Mouse (Mus musculus) central nervous system, embryonic 14 days (tissue): ENCODE measurements around the gene Cstf1. TPM values are rescaled to one million over a fixed set of nuclear protein-coding genes. Genes with fewer than 3 reads are reported as not detected.

Experiments used
- polyA plus RNA-seq: library from polyadenylated mRNA; depleted of rRNA; stranded (reverse); fragments of >200 nt; gene quantifications from 2 replicates; pipeline ENCODE4 v1.2.3, GENCODE M21; 2012; rRNA removed

The Cstf1 gene
- 40.4 and 43.0 TPM in 2 replicates for polyA plus RNA-seq

DNA sequence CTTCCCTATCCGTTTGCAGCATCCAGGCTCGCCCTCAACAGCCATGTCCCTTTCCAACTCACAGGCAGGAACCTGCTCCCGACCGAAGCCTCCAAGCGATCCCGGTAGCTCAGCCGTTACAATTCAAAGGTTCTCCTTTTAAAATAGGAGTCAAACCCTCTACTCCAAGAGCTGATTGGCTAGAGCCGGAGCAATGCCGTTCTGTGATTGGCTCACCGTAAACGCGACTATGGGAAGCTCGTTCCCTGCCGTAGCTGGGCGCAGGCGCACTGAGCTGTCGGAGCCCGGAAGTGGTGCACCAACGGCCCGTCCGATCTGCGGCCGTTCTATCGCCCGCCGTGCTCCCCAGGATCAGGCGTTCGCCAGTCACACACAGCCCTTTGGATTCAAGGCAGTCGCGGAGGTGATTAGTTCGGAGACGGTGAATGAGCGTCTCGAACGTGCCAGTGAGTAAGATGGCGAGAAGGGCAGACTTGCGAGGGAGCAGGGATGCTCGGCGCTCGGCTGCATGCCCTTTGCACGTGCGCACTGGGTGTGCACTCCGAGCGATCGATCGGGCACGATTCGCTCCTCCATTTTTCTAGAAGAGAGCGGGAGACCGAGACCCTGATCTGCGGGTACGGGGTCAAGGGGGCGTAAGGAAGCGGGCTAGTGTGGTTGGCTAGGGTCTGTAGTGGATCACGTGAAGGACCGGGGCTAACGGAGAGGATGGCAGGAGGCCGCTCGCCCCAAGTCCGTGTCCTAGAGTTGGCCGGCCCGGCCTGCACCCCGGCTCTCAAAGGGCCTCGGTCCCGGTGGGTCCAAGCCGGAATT, at the start of gene Cstf1, which contains the start of gene Aurka:
Cstf1 (plus strand) TSS at position 271 of the 813 bp plus-strand sequence.
Aurka (minus strand) TSS at position 125 of the 813 bp plus-strand sequence.

DNA sequence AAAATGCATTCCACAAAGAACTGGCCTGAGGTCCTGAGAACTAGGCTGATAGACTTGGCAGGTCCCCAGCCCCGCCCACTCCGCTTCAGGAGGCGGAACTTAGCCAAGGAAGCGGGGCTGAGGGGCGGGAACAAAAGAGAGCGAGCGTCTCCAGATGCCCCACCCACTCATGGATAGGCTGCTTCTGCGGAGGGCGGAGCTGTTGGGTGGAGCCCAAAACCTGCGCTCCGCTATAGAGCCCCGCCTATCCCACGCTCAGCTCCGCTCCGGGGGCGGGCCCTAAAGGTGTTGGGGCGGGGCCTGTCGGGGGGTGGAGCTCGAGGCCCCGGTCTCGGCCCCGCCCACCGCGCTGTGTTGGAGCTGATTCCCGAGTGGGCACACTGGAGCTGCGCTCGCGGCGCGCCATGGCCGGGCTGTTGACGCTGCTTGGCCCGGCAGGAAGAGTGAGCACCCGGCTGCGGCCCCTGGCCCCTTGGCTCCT, 25.2 kb upstream of the Cstf1 start, which contains the start of gene Fam210b:
Fam210b (plus strand) TSS at position 308 of the 481 bp plus-strand sequence.

DNA sequence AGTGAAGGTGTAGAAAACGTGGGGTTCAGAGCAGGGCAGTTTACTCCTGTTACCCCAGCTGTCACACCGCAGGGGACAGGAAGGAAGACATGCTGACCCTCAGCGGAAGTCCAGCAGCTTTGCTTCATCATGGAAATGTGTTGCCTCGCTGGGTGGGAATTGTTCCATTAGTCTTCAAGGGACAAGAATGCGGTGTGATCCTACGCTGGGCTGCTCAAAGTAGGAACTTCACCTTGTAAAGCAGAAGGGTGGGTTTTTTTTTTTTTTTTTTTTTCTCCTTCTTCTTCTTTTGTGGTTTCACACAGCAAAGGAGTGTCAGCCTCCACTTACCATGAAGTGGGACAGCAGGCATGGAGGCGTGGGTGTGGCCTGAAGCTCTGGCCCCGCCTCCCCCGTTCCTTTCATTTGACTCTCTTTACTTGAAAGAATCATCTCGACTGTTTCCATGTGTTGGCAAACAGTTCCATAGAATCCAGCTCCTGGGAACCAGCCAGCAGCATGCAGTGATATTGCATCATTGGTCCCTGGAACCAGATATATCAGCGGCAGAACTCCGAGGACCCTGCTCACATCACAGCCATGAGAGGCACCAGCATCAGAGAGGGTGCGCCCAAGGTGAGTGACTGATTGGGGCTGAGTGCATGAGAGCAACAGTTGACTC, 23.0 kb downstream of the Cstf1 start, which contains the start of gene Cass4:
Cass4 (plus strand) TSS at position 404 of the 661 bp plus-strand sequence.

Other genes starting within 250 kb of the Cstf1 start
- gene Mc3r, start 122.2 kb upstream of the Cstf1 start, polyA plus RNA-seq = 0.16 and 0.19 TPM in 2 replicates
- 19.7 and 29.5 TPM in 2 replicates for gene Fam210b, start 25.1 kb upstream of the Cstf1 start, polyA plus RNA-seq
- 32.2 and 41.6 TPM in 2 replicates for gene Aurka, start 146 bp upstream of the Cstf1 start, polyA plus RNA-seq
- 0.09 and 0.19 TPM in 2 replicates for gene Cass4, start 23.1 kb downstream of the Cstf1 start, polyA plus RNA-seq
- 64.2 and 67.5 TPM in 2 replicates for gene Rtf2, start 69.9 kb downstream of the Cstf1 start, polyA plus RNA-seq
- gene Gcnt7, start 87.9 kb downstream of the Cstf1 start, polyA plus RNA-seq = not detected in 2 replicates
- gene Fam209, start 101.8 kb downstream of the Cstf1 start, polyA plus RNA-seq = 0.86 and 0.98 TPM in 2 replicates
- gene Tfap2c, start 178.9 kb downstream of the Cstf1 start, polyA plus RNA-seq = 10.8 and 19.0 TPM in 2 replicates